Mouse (Mus musculus) erythroblast, embryonic 14.5 days (primary cell): ENCODE measurements around the gene Zfand3.

Experiments used
- GATA1 ChIP-seq: IDR thresholded peaks from 2 replicates; pipeline ENCODE4 v1.6.1; 2012; ENCODE audit warnings: low read length, inconsistent platforms, mixed read lengths
- TAL1 ChIP-seq: IDR thresholded peaks from 3 replicates; pipeline ENCODE4 v1.6.1; 2012; ENCODE audit warnings: low read length, inconsistent platforms, mixed read lengths

DNA sequence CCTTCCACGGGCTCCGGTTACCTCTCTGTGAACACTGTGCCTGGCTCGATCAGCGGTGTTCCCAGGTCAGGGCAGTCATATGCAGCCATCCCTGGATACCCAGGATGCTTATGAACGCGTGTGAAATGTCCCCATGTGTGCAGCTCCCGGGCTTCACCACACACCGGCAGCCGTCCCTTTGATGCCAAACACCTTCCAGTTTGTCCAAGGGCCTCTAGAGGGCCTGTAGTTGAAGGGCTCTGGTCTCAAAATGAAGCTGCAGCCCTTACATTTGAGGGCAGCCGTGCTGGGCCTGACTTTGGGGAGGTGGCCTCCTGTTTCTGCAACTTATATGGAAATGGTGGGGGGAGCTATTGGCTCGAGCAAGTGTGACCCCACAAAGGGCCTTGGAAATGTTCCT is 217.8 kb downstream of the Zfand3 start:
- TF ChIP-seq TAL1 (no peak), GATA1 (no peak)
